14 mouse cellular contexts compared by ENCODE assay signal in genomic region chr2:181498644-181499043, GRCm38 (mm10). TPM values are rescaled to one million over a fixed set of nuclear protein-coding genes. Genes with fewer than 3 reads are reported as not detected.
DNase-seq lines count a peak whose midpoint lies in the region; ATAC-seq lines count a peak whose summit lies in the region.
"Had no signal": no experiment of that assay in that cellular context is flagged by ENCODE, and none has a peak within 500 bp of the region (broad histone marks: within the 10 kb centered on the region; RNA-seq: fewer than 3 reads in every experiment).

No protein-coding gene starts in this region.

- H3K4me2 ChIP-seq in hindbrain, embryonic 13.5 days = peak overlapping the region; percentile 99; the same call in 1 of the 2 replicates
- no peak overlapping the region for H3K4me2 ChIP-seq in hindbrain, embryonic 16.5 days (ENCODE audit: low read length)
- peak overlapping the region; percentile 97; the same call in 1 of the 2 replicates for H3K4me2 ChIP-seq in limb, embryonic 13.5 days (replicated peaks)

- H3K27ac ChIP-seq in hindbrain, embryonic 13.5 days = no peak overlapping the region
- no peak overlapping the region for H3K27ac ChIP-seq in hindbrain, embryonic 16.5 days (ENCODE audit: low read depth, low read length)
- H3K27ac ChIP-seq in limb, embryonic 13.5 days = no peak overlapping the region
- H3K27ac ChIP-seq: kidney, postnatal 0 days; limb, embryonic 15.5 days; midbrain, embryonic 12.5 days had no signal

- 0 out of 2 replicates have a peak overlapping the region, but pooled peaks have one; percentile 91 for H3K4me3 ChIP-seq in hindbrain, embryonic 13.5 days
- no peak overlapping the region for H3K4me3 ChIP-seq in hindbrain, embryonic 16.5 days (ENCODE audit: low read length)
- peak overlapping the region; percentile 66; the same call in 1 of the 2 replicates for H3K4me3 ChIP-seq in limb, embryonic 13.5 days

- H3K9me3 ChIP-seq in hindbrain, embryonic 13.5 days = no peaks in the 10 kb centered on the region
- no peaks in the 10 kb centered on the region for H3K9me3 ChIP-seq in hindbrain, embryonic 16.5 days (ENCODE audit: control insufficient read depth, low read length)
- no peaks in the 10 kb centered on the region for H3K9me3 ChIP-seq in limb, embryonic 13.5 days
- H3K9me3 ChIP-seq: limb, embryonic 15.5 days; midbrain, embryonic 12.5 days had no signal

- no peaks in the 10 kb centered on the region for H3K27me3 ChIP-seq in hindbrain, embryonic 13.5 days
- no peaks in the 10 kb centered on the region for H3K27me3 ChIP-seq in hindbrain, embryonic 16.5 days (replicated peaks; ENCODE audit: control insufficient read depth, insufficient read depth, low read length)
- H3K27me3 ChIP-seq in limb, embryonic 13.5 days = no peaks in the 10 kb centered on the region
- H3K27me3 ChIP-seq: limb, embryonic 15.5 days; midbrain, embryonic 12.5 days had no signal

- peak; percentile 60 for DNase-seq in 3T3-L1 (ENCODE audit: low read depth, low spot score)
- peak; percentile 16 for DNase-seq in CD4-positive helper T cell, adult 2 months (ENCODE audit: low read depth, low spot score)
- DNase-seq in right cerebral cortex, postnatal 36 days (ENCODE audit: low spot score in 2 of 2) = no peak
- DNase-seq in right cerebral cortex, postnatal 14 days = no peak
- DNase-seq in right cerebral cortex, adult 2 months (ENCODE audit: low spot score in 2 of 2) = no peak
- DNase-seq: adrenal gland, postnatal 36 days; heart, adult 2 months had no signal

- peaks cover 20% of the 10 kb centered on the region for H3K4me1 ChIP-seq in hindbrain, embryonic 13.5 days (replicated peaks)
- H3K4me1 ChIP-seq in hindbrain, embryonic 16.5 days (ENCODE audit: control insufficient read depth, insufficient read depth, low read depth, low read length) = peaks cover 9% of the 10 kb centered on the region; the same call in 1 of the 2 replicates
- peaks cover 15% of the 10 kb centered on the region for H3K4me1 ChIP-seq in limb, embryonic 13.5 days

- H3K36me3 ChIP-seq in hindbrain, embryonic 13.5 days = peaks cover 43% of the 10 kb centered on the region
- peaks cover 16% of the 10 kb centered on the region for H3K36me3 ChIP-seq in hindbrain, embryonic 16.5 days (ENCODE audit: control insufficient read depth, insufficient read depth, low read length)
- peaks cover 42% of the 10 kb centered on the region for H3K36me3 ChIP-seq in limb, embryonic 13.5 days

- H3K9ac ChIP-seq in hindbrain, embryonic 13.5 days = no peak overlapping the region
- no peak overlapping the region for H3K9ac ChIP-seq in hindbrain, embryonic 16.5 days (ENCODE audit: low read depth, low read length)
- no peak overlapping the region for H3K9ac ChIP-seq in limb, embryonic 13.5 days
- H3K9ac ChIP-seq: limb, embryonic 15.5 days had no signal

- no peak for ATAC-seq in hindbrain, embryonic 13.5 days (ENCODE audit: low FRiP score)
- ATAC-seq in hindbrain, embryonic 16.5 days = no peak
- ATAC-seq in limb, embryonic 13.5 days (ENCODE audit: low FRiP score, low read depth) = no peak

- 74% methylated on average over 4 of the region's 4 CpGs for WGBS in hindbrain, embryonic 13.5 days
- WGBS in hindbrain, embryonic 16.5 days = 79% methylated on average over 4 of the region's 4 CpGs
- 80% methylated on average over 4 of the region's 4 CpGs for whole genome bisulfite sequencing in limb, embryonic 13.5 days

RNA-seq across cellular contexts. Expression of gene Tpd52l2, which starts 1.7 kb away (rescaled TPM):
- polyA plus RNA-seq in hindbrain, embryonic 13.5 days (2015; fragmentation: Nextera tagmentation; extraction: Ambion mirVana) = 116 and 121 TPM in 2 replicates
- polyA plus RNA-seq in hindbrain, embryonic 16.5 days (2015; fragmentation: Nextera tagmentation; extraction: Ambion mirVana) = 121 and 126 TPM in 2 replicates
- polyA plus RNA-seq in limb, embryonic 13.5 days (2015; fragmentation: Nextera tagmentation; extraction: Ambion mirVana) = 162 and 169 TPM in 2 replicates

RNA-seq across cellular contexts. Expression of gene Abhd16b, which starts 5.6 kb away (rescaled TPM):
- polyA plus RNA-seq in hindbrain, embryonic 13.5 days (2015; fragmentation: Nextera tagmentation; extraction: Ambion mirVana) = 0.10 TPM in 1 of 2 replicates, not detected in the other
- polyA plus RNA-seq in hindbrain, embryonic 16.5 days (2015; fragmentation: Nextera tagmentation; extraction: Ambion mirVana) = 0.09 TPM in 1 of 2 replicates, not detected in the other
- polyA plus RNA-seq in limb, embryonic 13.5 days (2015; fragmentation: Nextera tagmentation; extraction: Ambion mirVana) = 0.08 and 0.18 TPM in 2 replicates
- polyA plus RNA-seq: cortical plate, adult 2 months; heart, adult 2 months; midbrain, embryonic 12.5 days had no signal

RNA-seq across cellular contexts. Expression of gene Dnajc5, which starts 21.6 kb away (rescaled TPM):
- 206 and 217 TPM in 2 replicates for polyA plus RNA-seq in hindbrain, embryonic 13.5 days (2015; fragmentation: Nextera tagmentation; extraction: Ambion mirVana)
- polyA plus RNA-seq in hindbrain, embryonic 16.5 days (2015; fragmentation: Nextera tagmentation; extraction: Ambion mirVana) = 284 and 286 TPM in 2 replicates
- polyA plus RNA-seq in limb, embryonic 13.5 days (2015; fragmentation: Nextera tagmentation; extraction: Ambion mirVana) = 101 and 102 TPM in 2 replicates

RNA-seq across cellular contexts. Expression of gene Zbtb46, which starts 39.4 kb away (rescaled TPM):
- 22.4 and 23.5 TPM in 2 replicates for polyA plus RNA-seq in hindbrain, embryonic 13.5 days (2015; fragmentation: Nextera tagmentation; extraction: Ambion mirVana)
- 19.1 and 22.7 TPM in 2 replicates for polyA plus RNA-seq in hindbrain, embryonic 16.5 days (2015; fragmentation: Nextera tagmentation; extraction: Ambion mirVana)
- polyA plus RNA-seq in limb, embryonic 13.5 days (2015; fragmentation: Nextera tagmentation; extraction: Ambion mirVana) = 5.7 and 6.1 TPM in 2 replicates

Comparison
In these comparisons a context has a peak if more than half of its experiments do, and no peak if none do; other contexts are left out.
1. DNase-seq: peak in 3T3-L1 (single experiment) and CD4-positive helper T cell, adult 2 months (single experiment); none in right cerebral cortex, postnatal 36 days (0 of 2), right cerebral cortex, postnatal 14 days (single experiment) and right cerebral cortex, adult 2 months (0 of 2).